Mouse (Mus musculus) thymus, adult 2 months (tissue): Measurements from ENCODE around the gene Vmn2r-ps130. TPM values are rescaled to one million over a fixed set of nuclear protein-coding genes. Genes with fewer than 3 reads are reported as not detected.
"Not testable (repeated sequence)": the region's sequence is repeated elsewhere in the genome, so short reads cannot be mapped to it uniquely, and the experiment has no call there.

Experiments
- DNase-seq: peaks from one replicate; pipeline ENCODE4 v3.0.0; 2021
- H3K27ac ChIP-seq: fragments of 200-500 bp; 2 replicates; pipeline ENCODE4 v1.5.1; 2012; ENCODE audit warnings: low read length, control low read depth; ENCODE audit not compliant: control insufficient read depth, insufficient read depth
- H3K27me3 ChIP-seq: fragments of 200-500 bp; 2 replicates; pipeline ENCODE4 v1.6.1; 2012; ENCODE audit warnings: mild to moderate bottlenecking, low read length, moderate library complexity, mixed read lengths; ENCODE audit not compliant: control insufficient read depth, insufficient read depth
- H3K36me3 ChIP-seq: fragments of 200-500 bp; 2 replicates; pipeline ENCODE4 v1.6.1; 2012; ENCODE audit warnings: mild to moderate bottlenecking, low read length, moderate library complexity; ENCODE audit not compliant: control insufficient read depth, insufficient read depth
- H3K4me1 ChIP-seq: fragments of 200-500 bp; replicated peaks from 2 replicates; pipeline ENCODE4 v1.6.1; 2012; ENCODE audit warnings: low read length; ENCODE audit not compliant: control insufficient read depth, insufficient read depth
- H3K4me3 ChIP-seq: fragments of 200-500 bp; 2 replicates; pipeline ENCODE4 v1.5.1; 2012; ENCODE audit warnings: mild to moderate bottlenecking, low read length, control low read depth, moderate library complexity; ENCODE audit not compliant: control insufficient read depth, insufficient read depth
- WGBS: fragments of 180-500 bp; shearing (Covaris S2); methylation state at CpG from one replicate; pipeline ENCODE4 v1.1.7; 2018; 5-methylcytosine and 5-hydroxymethylcytosine counted together
- polyA plus RNA-seq: library from polyadenylated mRNA; depleted of rRNA; stranded (reverse); fragments of >200 nt; gene quantifications from 2 replicates; pipeline ENCODE4 v1.2.3, GENCODE M21; 2012; rRNA removed

Vmn2r-ps130 gene
- polyA plus RNA-seq: not detected in 2 replicates

DNA sequence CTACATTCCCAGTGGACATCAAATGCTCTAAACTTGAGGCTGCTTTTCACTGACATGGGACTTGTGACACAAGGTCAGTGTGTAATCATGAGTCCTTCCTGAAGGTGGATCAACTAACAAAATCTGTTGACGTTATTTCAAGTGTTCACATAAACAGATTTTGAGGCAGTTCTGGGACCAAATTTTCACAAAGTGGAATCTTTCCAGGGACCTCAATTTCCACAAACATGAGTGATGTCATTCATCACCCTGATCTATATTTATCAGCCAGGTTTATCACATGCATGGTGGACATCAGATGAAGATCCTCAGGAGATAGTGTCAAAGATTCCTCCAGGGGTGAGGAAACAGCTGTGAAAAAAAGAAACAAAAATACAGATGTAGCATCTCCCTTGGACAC, at the start of gene Vmn2r-ps130:
TSS of gene Vmn2r-ps130 (plus strand) at position 301 of the 400 bp plus-strand sequence.
- H3K36me3 ChIP-seq, H3K27me3 ChIP-seq, DNase-seq, H3K4me3 ChIP-seq, H3K4me1 ChIP-seq, H3K27ac ChIP-seq: not testable (repeated sequence)
- 71% methylated on average over 1 of the region's 1 CpGs for WGBS

Other genes starting within 250 kb of the Vmn2r-ps130 start
- 2.5 and 3.7 TPM in 2 replicates for gene Zfp945, start 194.0 kb upstream of the Vmn2r-ps130 start, polyA plus RNA-seq
- not detected in 2 replicates for gene Vmn2r113, start 118.2 kb upstream of the Vmn2r-ps130 start, polyA plus RNA-seq
- 1.5 and 2.1 TPM in 2 replicates for gene Zfp40, start 132.1 kb downstream of the Vmn2r-ps130 start, polyA plus RNA-seq